Mouse (Mus musculus) left cerebral cortex, adult 18-20 months (tissue): ENCODE measurements around the gene Trpm1. TPM values are rescaled to one million over a fixed set of nuclear protein-coding genes. Genes with fewer than 3 reads are reported as not detected.
A peak's percentile ranks its signal among the peaks of the same experiment; 100 is the strongest.

Experiments
- DNase-seq, 2 experiments: peaks; one replicate each; pipeline ENCODE4 v3.0.0; 2021 to 2022; ENCODE audit warnings: low spot score in 2 of 2, mixed read lengths in 1 of 2
- total RNA-seq, 2 experiments: library from RNA; stranded (reverse); gene quantifications; 2 replicates each; pipeline ENCODE4 v1.2.3; 2021

Gene Trpm1
- total RNA-seq, 2 experiments from 2014 or later: 0.37 to 0.84 TPM

GRCm38 (mm10) chr7:64163086-64163485 lies 9.5 kb downstream of the Trpm1 start:
- DNase-seq: no peak

GRCm38 (mm10) chr7:64163890-64164289 lies 10.3 kb downstream of the Trpm1 start:
- no peak for DNase-seq

GRCm38 (mm10) chr7:64164997-64165396 lies 11.4 kb downstream of the Trpm1 start:
- peak; percentile 60 to 68 for DNase-seq

GRCm38 (mm10) chr7:64166025-64166424 lies 12.4 kb downstream of the Trpm1 start:
- no peak for DNase-seq

- DNase-seq: no peak
These were observed 13.1 kb downstream of the Trpm1 start for GRCm38 (mm10) chr7:64166724-64167123.

- no peak for DNase-seq
These were observed 25.7 kb downstream of the Trpm1 start for GRCm38 (mm10) chr7:64179310-64179709.

GRCm38 (mm10) chr7:64185203-64185931 lies 31.7 kb downstream of the Trpm1 start:
- no peak for DNase-seq

GRCm38 (mm10) chr7:64185932-64186312 lies 32.3 kb downstream of the Trpm1 start:
- DNase-seq: no peak

- no peak for DNase-seq
These were observed 38.8 kb downstream of the Trpm1 start for GRCm38 (mm10) chr7:64192261-64192943.

- no peak for DNase-seq
These were observed 39.8 kb downstream of the Trpm1 start for GRCm38 (mm10) chr7:64193476-64193875.

GRCm38 (mm10) chr7:64196114-64196513 lies 42.5 kb downstream of the Trpm1 start:
- no peak for DNase-seq

GRCm38 (mm10) chr7:64208700-64209099 lies 55.1 kb downstream of the Trpm1 start:
- no peak for DNase-seq

- no peak for DNase-seq
These were observed 59.2 kb downstream of the Trpm1 start for GRCm38 (mm10) chr7:64212870-64213269.

- DNase-seq: no peak
These were observed 60.4 kb downstream of the Trpm1 start for GRCm38 (mm10) chr7:64214066-64214465.

- peak; percentile 51 to 55 for DNase-seq
These were observed 62.0 kb downstream of the Trpm1 start for GRCm38 (mm10) chr7:64215613-64216012.

- DNase-seq: no peak
These were observed 63.8 kb downstream of the Trpm1 start for GRCm38 (mm10) chr7:64217428-64217827.

GRCm38 (mm10) chr7:64219765-64220164 lies 66.1 kb downstream of the Trpm1 start:
- DNase-seq: no peak

GRCm38 (mm10) chr7:64223215-64223614 lies 69.6 kb downstream of the Trpm1 start:
- DNase-seq: no peak

- no peak for DNase-seq
These were observed 72.9 kb downstream of the Trpm1 start for GRCm38 (mm10) chr7:64226339-64227194.

- DNase-seq: no peak
These were observed 74.0 kb downstream of the Trpm1 start for GRCm38 (mm10) chr7:64227586-64227985.

- no peak for DNase-seq
These were observed 74.7 kb downstream of the Trpm1 start for GRCm38 (mm10) chr7:64228300-64228699.

GRCm38 (mm10) chr7:64229911-64230310 lies 76.3 kb downstream of the Trpm1 start:
- no peak for DNase-seq
